Mouse (Mus musculus): Measurements from ENCODE around the gene Cdh13.
"Not testable (repeated sequence)": the region's sequence is repeated elsewhere in the genome, so short reads cannot be mapped to it uniquely, and the experiment has no call there.

The Cdh13 gene

DNA sequence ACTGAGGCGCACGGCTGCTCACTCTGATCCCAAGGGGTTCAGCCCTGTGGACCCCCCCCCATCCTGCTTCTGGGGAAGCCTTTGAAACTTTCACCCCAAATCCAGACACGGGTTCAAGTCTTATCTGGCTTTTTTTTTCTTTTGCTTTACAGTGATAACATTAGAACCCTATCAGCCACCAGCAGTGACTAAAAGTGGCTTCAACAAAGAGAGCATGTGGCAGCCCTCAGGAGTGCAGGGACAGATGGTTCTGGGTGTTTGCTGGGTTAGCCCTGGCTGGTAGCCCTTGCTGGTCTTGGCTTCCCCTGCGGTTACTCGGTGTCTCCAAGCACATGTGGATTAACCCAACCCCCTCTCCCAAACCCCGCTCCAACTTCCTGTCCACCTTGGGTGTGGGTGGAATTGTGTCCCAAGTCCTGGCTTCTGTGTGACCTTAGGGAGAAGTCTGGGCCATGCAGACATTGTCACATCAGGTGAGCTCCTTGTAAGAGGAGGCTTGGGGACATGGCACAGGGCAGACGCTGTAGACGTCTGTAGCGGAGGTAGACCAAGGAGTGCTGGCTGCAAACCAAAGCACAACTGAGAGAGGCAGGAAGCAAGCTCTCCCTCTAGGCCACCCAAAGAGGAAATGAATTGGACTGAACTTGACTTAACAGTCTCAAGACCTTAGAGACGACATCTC, 1069.6 kb downstream of the Cdh13 start:
- no peak for DNase-seq (ENCODE audit: low spot score)

DNA sequence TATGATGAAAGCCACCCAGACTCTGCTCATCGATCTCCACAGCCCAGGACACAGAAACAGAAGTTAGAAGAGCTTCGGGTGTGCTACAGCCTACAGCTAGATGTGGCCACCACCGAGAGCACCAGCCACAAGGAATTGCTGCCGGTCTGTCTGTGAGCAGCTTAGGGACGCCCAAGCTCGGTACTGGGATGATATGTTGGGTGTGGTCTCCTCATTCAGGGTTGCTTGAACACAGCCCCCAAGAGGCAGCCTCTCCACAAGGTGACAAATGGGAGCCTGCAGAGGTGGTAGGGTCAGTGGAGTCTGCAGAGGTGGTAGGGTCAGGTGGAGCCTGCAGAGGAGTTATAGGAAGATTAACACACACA, 1070.1 kb downstream of the Cdh13 start:
- no peak for DNase-seq (ENCODE audit: low spot score)

DNA sequence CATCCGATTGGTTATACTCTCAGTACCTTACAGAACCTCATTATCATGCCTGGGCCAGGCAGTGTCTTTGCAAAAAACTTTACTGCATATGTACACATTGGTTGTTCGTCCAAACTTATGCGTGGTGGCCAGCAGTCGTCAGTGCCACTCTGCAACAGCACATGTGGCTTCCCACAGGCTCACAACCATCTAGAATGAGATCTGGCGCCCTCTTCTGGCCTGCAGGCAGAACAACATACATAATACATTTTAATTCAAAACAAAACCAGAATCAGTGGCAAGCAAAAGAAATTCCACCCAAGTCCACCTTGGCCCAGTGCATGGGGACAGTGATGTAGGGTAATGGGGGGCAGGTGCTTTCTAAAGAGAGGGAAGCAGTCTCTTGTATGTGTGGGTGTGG, 1073.1 kb downstream of the Cdh13 start:
- not testable (repeated sequence) for DNase-seq (ENCODE audit: low spot score)

DNA sequence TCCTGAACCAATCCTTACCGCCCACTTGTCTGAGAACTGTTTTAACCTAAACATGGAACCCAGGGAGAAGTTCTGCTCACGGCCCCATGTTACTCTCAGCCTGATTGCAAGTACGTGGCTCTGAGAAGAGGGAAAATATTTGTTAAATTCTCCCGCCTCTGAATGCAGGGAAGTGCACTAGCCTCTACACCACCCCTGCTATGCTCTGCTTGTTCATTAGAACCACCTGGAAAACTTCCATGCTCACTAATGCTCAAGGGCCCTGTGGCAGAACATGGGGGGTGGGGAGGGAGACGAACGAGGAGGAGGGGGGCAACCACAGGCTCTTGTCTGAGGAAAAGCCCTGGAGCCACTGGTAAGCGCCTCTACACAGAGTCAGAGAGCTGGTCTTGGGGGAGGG, 1074.6 kb downstream of the Cdh13 start:
- DNase-seq (ENCODE audit: low spot score) = no peak

DNA sequence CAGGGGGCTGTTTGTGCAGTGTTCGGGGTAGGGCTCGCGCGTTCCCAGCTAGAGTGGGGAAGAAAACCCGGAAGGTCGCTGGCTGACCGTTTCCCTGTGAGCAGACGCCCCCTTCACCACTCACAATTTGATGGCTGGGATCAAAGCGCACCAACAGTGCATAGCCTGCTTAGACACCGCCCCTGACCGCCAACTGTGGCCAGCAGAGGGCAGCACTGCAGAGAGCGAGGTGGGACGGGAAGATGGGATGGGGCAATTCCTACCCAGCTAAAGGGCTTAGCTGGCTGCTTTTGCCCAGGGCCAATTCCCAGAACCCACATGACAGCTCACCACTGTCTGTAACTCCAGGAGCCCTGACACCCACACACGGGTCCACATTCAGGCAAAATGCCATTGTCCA, 1075.3 kb downstream of the Cdh13 start:
- peak; percentile 6 for DNase-seq (ENCODE audit: low spot score)

DNA sequence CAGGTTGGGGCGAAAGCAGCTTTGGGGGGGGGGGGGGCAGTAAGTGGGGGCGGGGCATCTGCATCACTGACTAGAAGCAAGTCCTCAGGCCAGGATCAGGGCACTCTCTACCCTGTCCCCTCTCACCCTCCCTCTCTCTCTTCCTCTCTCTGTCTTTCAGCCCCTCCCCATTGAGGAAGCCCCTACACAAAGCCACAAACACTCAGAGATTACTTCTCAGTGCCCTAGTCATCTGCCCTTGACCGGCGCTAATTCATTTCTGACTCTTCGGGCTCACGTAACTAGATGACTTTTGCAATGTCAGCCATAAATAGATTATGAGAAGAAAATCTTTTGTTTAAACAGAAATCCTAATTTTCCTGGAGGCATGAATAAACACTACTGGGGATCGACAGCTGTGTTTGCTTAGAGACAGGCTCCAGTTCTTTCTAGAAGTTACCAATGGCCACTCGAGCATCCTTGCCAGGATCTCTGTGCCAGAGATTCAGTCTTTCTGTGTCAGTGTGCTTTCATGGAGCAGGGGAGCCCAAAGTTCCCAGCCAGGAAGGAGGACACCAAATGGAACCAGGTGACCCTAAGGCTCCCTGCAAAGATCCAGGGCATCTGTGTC, 1077.3 kb downstream of the Cdh13 start:
- DNase-seq (ENCODE audit: low spot score) = no peak
